Mouse (Mus musculus) liver, adult 2 months (tissue): ENCODE data around the gene Tm7sf2.
"Not testable (repeated sequence)": the region's sequence is repeated elsewhere in the genome, so short reads cannot be mapped to it uniquely, and the experiment has no call there.

ENCODE experiments used
- CTCF ChIP-seq: fragments of 200-500 bp; IDR thresholded peaks from 2 replicates; pipeline ENCODE4 v1.5.1; 2011; ENCODE audit warnings: low read depth, low read length, control low read depth
- POLR2A ChIP-seq: fragments of 200-500 bp; IDR thresholded peaks from 2 replicates; pipeline ENCODE4 v1.6.1; 2011; ENCODE audit warnings: low read length, control low read depth; ENCODE audit not compliant: insufficient read depth; ENCODE audit errors: extremely low read depth

- TF ChIP-seq POLR2A: not testable (repeated sequence)
- peak; percentile 38; the same call in 1 of the 2 replicates for TF ChIP-seq CTCF
Measured at GRCm38 (mm10) chr19:6044102-6044501, 24.1 kb downstream of the Tm7sf2 start.
